Mouse (Mus musculus) heart, adult 9 months (tissue): ENCODE measurements around the gene Kazn.
A peak's percentile ranks its signal among the peaks of the same experiment; 100 is the strongest.

Source experiments
- DNase-seq, 2 experiments: peaks; one replicate each; pipeline ENCODE4 v3.0.0; 2022; ENCODE audit warnings: low spot score in 2 of 2

Kazn gene

DNA sequence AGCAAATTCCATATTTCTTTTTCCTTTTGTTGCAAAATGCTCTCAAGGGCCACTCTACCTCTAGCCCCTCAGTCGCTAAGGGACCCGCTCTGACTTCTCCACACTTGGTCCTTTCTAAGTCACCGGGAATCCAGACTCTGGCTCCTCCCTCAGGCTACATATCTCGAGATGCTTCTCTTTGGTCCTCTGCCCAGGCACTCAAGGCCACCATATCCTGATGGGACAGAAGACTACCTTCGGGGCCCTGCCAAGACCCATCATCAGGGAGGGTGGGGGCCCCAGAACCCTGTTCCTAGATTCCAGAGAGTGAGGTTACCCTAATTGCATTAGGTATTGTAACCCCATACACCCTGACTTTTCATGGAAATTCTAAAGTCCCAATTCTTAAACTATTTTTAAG, 73.8 kb downstream of the Kazn start:
- no peak for DNase-seq

DNA sequence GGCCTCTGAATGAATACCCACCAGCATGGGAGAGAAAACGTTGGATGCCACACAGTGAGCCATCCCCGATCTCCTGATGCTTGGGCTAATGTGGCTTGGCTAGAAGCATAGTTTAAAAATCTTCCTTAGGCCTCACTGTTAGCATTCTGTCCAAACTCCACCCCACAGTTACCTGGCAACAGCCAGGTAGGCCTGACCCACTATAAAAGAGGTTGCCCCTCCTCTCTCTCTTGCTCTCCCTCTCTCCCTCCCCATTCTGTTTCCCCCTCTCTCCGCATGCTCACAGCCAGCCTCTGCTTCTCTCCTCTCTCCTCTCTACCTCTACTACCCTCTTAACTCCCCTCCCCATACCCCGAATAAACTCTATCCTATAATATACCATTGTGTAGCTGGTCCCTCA, 74.8 kb downstream of the Kazn start:
- DNase-seq, result no peak

DNA sequence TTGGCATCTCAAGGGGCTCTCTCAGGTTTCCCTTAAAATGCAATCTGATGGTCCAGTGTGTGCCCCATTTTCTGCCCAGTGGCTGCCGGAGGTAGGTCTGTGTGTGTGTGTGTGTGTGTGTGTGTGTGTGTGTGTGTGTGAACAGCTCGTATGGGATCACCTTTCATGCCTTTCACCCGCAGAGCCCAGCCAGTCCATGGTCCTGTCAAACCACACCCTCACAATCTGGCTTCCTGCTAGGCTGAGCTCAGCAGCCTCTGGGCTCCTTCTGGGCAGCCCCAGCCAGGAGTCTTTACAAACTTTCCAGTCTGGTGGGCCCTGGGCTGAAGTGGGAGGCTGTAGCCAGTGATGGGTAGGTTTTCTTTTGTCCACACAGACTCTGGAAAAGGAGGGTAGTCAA, 75.3 kb downstream of the Kazn start:
- DNase-seq, result no peak

DNA sequence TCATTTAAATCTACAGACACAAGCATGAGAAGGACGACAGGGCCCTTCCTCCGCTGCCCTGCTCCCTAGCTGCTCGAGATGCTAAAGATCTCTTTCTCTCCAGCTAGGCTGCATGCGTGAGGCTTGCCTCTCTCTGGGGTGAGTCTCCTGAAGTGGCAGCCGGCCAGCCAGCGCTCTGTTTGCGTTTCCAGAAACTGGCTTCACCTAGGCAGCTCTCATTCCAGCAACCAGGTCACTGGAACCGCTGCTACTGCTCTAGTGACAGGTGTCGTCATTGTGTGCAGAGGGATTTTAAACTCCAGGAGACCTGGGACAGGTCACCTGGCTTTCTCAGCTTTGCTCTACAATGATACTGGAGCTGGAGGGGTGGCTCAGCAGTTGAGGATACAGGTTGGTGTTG, 76.5 kb downstream of the Kazn start:
- DNase-seq, result no peak

DNA sequence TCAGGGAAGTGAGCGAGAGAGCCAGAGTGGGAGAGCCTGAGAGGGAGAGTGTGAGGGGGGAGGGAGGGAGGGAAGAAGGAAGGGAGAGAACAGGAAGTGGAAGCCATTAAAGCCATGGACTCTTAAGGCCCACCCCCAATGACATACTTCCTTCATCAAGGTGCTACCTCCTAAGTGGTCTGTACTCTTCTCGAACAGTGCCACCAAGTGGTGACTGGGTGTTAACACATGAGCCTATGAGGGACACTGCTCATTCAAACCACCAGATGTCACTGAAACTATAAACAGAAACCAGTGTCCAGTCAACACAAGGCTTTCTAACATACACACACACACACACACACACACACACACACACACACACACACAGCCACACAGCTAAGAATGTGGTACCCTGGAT, 77.1 kb downstream of the Kazn start:
- no peak for DNase-seq

DNA sequence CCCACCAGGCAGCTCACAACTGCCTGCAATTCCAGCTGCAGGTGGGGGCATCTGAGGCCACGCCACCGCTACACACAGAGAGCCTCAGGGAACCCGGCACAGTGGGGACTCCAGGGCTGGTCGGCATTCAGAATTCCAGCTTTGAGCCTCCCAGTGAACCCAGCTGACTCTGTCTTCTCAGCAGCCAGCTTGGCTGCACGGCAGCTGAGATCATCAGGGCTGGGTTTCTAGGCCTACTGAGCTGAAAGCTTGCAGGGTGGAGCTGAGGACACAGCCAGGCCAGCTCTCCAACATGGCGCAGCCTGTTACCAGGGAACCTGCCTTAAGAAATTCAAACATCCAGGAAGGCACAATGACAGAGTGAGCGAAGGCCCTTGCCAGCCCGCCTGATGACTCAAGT, 79.2 kb downstream of the Kazn start:
- DNase-seq, result peak; percentile 65 to 68

DNA sequence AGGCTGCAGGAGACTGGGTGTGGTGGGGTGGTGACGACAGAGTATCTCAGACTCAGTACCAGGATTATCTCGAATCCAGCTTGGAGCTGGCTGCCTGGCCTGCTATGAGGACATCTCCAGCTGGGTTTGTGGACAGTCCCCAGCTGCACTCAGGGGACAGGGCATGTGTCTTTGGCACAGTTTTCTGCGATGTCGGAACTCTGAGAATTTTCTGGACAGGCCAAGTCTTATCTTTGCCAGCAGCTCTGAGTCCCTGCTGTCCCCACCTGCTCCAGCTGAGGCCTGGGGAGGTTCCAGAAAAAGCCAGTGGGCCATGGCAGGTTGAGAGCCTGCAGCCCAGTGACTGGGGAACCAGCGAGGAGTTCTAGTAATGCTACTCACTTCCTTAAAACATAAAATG, 82.7 kb downstream of the Kazn start:
- DNase-seq, result peak; percentile 69 to 75

DNA sequence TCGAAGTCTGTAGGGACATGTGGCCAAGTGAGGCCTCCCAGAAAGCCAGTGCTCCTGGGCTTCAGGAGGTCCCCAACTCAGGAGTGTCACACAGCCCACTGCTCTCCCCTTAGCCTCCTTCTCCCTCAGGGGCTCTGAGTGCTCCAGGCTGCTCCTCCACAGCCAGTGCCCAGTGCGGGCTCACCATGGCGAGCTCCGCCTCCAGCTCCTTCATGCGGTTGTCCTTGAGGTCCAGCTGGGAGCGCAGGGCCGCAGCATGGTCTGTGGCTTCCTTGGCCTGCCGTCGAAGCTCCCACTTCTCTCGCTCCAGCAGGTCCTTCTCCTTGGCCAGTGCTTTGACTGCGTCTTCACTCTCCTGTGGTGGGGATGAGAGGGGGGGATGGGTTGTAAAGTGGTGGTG, 85.0 kb downstream of the Kazn start:
- no peak for DNase-seq

DNA sequence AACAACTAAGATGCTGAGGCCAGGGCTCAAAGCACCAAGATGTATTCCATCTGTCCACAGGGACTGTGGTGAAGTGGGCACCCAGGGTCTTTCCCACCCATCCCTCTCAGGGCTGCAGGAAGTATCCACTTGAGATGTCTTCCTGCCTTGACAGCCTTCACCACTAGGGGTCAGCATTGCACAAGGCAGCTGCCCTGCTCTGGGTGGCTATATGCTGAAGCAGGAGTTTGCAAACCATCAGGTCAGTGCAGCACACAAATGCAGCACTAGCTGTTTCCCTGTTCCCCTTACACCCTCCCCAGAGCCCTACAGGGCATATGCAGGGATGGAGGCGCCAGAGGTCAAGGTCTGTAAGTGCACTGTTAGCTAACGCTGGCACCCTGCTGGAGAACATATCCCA, 85.7 kb downstream of the Kazn start:
- peak; percentile 71 to 84 for DNase-seq

DNA sequence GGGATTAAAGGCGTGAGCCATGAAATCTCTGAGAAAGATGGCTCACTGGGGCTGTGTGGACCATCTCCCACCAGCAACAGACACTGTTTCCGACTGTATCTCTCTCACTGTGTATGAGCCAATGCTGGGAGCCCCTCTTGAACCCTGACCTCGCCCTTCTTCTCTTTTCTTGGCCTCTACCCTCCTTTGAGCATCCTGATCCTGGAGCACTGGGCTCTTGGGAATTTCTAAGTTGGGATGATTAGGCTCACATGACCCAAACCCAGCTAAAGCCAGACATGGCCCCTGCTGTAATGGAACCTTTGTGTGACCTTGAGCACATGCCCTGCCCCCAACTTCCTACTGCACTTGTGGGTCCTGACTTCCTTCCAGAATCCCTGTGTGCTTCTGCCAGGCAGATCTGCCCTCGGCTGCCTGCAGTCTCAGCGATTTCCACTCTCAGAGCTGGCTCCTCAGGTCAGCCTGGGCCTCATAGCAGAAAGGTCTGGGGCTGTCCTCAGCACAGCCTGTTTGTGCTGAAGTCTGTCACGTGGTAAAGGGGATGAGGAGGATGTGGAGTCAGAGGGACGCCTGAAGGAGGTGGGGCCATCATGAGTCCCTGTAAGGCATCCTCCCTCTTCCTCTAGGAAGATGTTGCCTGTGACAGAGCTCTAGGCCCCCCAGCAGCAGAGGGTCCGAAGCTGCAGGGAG, 86.3 kb downstream of the Kazn start:
- no peak for DNase-seq

DNA sequence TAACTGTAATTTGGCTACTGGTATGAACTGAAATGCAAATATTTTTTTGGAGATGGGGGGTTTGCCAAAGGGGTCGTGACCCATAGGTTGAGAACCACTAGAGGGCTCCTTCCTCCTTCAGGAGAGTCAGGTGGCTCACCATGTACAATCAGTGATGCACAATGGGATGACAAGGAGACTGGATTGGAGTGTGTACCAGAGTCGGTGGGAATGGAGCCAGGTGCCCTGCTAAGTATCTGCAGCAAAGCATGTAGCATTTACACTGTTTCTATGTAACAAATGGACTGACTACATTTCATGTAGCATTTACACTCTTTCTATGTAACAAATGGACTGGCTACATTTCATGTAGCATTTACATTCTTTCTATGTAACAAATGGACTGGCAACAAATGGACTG, 89.1 kb downstream of the Kazn start:
- no peak for DNase-seq

DNA sequence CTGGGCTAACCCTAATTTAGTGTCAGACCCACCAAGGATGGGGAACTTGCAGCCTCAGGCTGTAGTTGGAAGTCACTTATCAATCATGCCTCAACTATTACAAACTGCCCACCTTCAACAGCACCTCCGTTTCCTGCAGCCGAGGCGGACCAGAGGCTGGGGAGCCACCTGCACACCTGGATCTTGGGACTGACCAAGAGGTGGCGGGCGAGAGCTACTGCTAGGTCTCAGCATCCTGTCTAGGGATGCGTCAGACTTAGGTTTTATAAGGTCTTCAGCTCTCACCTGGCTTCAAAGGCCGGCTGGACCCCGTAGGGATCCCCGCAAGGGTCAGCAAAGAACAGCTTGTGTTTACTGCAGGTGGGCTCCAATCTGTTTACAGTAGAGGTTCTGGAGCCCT, 90.0 kb downstream of the Kazn start:
- no peak for DNase-seq

DNA sequence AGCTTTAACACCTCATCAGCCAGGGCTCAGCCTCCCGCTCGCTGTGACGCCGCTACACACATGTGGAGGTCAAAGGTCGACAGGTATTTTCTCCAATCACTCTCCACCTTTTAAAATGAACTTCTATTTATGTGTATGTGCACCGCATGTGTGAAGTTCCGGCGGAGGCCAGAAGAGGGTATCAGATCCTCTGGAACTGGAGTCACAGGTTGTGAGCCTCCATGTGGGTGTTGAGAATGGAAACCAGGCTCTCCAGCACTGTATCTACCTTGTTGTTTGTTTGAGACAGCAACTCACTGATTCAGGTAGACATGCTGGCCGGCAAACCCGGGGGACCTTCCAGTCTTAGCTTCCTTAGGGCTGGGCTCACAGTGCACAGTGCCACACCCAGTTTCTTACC, 91.5 kb downstream of the Kazn start:
- DNase-seq, result no peak

DNA sequence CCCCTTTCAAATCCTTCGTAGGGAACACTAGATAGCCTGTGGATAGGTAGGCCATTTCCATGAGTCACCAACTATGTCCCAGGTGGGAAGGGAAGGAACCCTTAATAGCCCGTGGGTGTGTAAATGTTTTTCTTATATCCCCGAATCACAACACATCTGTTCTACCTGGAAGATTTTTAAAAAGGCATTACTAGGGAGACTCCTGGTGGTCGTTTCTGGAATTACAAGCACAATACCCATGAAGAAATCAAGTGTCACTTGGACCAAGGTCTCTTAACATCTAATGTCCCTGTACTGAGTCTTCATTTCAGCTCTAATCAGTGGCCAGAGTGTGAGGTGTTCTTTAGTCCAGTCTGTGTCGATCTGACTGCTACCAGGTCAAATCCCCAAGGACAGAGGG, 95.1 kb downstream of the Kazn start:
- DNase-seq, result peak in 1 of 2 experiments; percentile 58

DNA sequence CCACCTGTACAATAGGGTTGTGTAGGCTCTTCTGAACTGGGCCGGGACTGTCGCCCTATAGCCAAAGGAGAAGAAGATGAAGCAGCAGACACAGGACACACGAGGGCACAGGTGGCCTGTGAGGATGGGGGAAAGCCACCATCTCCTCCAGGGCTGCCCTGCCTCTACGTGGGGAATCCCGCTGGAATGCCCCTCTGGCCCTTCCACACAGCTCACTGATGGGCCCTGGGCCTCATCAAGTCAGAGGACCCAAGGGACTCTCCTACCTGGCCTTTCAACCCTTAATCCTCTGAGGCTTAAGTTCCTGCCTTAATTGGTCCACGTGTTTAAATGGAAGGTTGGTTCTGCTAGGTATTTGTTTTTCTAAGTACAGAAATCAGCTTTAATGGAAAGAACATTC, 95.9 kb downstream of the Kazn start:
- no peak for DNase-seq

DNA sequence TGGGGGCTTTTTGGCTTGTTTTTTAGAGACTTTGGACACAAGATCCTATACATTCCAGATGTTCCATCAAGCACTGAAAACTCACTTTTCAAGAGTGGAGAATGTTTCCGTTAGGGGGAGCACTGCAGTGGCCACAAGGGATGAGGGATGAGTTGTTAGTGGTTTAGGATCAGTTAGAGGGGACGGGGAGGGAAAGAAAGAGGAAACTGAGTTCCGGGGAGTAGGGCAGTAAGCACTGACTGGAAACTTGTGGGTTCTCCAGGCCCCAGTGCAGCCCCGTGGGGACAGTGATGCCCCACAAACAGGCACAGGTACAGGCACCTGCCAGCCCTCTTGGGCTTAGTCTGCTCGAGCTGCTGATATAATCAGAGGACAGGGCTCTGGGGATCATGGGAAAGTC, 99.5 kb downstream of the Kazn start:
- DNase-seq, result no peak

DNA sequence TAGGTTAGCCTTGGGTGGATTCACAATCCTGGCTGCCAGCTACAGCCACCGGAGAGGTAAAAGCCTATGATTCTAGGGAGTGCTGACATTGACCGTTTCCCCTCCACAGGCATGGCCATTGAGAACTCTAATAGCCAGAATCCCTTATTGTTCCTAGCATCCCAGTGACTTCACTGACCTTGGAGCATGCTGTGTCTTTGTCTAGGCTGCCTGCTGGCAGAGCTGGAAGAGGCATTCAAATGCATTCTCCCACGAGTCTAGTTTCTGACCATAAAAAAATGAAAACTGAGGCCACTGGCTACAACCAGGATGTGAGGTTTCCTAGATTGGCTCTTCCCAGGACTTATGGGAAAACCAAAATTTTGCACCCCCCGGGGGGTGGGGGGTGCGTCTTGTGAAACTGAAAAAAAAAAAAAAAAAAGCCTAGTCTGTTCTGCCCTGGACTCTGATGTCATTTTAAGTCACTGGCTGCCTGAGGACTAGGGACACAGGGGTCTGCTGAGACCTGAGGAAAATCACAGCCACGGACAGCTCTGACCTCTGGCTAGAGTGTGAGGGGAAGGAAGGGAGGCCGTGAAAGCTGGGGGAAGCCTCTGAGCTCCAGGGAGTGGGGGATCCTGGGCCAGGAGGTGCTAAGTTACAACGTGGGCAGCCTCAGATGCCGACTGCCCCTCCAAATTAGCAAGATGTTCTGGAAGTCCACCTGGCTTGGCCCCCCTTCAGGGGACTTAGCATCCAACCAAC, 100.7 kb downstream of the Kazn start:
- no peak for DNase-seq

DNA sequence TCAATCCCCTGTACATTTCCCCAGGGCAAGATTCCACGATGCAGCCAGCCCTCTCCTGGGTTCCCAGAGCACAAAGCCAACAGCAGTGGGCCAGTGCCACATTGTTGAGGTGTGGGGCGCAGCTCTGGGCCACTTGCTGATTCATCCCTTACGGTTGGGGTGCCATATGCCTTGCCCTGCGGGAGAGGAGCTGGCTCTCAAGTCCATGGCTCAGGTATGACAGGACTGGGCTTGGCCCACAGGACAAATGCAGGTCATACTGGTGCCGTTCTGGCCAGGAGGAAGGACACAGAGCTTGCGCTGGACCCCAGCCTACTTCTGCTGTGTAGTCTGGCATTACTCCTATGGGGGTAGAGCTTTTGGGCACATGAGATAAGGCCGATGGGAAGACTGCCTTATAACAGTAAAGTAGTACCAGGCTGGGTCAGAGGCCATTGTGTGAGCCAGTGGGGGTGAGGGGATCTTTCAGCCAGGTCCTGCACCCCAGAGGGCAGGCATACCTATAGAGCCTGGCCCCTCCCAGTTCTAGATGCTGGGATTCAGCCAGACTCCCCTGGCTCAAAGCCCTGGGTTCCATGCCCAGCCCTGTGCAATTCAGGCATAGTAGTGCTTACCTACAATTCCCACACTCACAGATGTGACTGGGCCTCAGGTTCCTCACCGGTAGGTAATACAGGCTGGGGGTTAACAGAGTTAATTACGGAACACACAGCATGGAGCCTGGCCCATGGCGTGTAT, 102.3 kb downstream of the Kazn start:
- peak; percentile 32 to 46 for DNase-seq

DNA sequence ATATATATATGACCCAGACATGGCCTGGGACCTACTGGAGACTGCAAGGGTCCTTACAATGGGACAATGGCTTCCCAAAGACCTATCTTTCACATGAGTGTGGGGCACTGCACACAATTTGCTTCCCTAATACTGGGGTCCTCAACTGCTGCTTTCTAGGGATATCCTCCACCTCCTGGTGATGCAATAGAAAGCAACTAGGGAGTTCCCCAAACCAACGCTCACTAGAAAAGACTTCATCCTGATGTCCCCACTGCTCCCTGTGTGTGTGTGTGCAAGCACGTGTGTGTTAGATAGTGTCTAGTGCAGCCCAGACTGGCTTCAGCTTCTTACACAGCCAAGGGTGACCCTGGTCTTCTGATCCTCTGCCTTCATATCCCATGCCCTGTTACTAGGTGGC, 103.7 kb downstream of the Kazn start:
- no peak for DNase-seq

DNA sequence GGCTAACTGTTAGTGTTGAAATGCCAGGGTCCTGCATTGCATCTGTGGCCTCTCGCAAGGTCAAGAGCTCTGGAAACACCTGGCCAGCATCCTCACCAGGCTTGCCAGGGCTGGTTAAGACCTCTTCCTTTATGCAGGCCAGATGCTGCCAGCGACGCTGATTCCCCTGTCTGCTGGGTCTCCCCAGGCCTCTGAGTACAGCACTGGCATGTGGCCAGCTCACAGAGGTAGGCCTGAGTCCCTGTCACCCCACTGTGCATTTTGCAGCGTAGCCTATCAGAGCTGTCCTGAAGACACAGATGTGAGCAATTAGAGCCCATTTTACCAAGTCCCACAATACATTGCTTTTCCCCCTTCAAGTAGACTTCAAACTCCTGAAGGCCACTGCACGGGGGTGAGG, 109.0 kb downstream of the Kazn start:
- no peak for DNase-seq

DNA sequence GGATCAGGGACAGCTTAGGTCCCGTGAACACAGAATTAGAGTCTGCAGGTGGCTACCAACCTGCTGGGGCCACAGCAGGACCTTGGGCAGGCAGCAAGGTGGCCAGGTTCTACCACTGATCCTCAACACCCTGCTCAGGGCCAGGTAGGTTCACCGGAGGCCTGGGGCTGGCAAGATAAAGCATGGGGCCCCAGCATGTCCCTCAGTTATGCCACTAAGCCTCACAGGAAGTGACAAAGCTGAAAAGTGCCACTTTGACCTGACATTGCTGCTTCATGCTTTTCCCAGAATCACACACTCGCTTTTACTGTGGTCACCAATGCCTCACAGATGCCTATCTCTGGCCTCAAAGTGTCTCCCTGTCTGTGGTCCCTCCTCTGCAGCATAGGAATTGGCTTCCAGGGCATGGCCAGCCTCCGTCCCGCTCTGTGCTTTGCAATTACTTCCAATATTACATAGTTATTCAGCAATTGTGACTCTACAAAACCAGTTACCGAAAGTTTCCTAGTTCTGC, 111.9 kb downstream of the Kazn start:
- DNase-seq, result no peak

DNA sequence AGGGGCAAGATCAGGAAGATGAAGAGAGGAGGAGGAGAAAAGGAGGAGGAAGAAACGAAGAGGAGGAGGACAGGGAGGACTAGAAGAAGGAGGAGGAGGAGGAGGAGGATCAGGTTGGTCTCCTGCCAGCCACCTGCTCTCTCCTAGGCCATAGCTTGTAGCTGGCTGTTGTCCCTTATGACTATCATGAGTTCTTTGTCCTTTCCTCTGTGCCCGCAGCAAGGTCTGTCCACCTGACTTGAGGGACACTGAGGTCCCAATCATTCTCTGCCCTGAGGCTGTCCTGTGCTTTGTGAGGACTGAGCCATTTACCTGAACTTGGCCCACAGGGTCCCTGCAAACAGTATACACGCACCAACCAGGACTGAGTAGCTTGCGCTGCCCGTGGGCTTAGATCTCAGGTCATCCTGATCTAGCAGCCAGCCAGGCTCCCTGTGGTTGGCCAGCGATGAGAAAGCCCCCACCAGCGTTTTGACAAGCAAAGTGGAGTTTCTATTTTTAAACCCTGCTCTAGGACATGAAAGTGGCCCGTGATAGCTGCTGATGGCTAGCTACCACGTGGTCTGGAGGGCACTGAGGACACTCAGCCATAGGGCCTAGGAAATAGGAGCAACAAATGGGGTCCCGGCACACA, 112.4 kb downstream of the Kazn start:
- DNase-seq, result peak; percentile 76 to 78
